Mouse (Mus musculus): ENCODE data around the gene Gm17304.

Gene Gm17304

DNA sequence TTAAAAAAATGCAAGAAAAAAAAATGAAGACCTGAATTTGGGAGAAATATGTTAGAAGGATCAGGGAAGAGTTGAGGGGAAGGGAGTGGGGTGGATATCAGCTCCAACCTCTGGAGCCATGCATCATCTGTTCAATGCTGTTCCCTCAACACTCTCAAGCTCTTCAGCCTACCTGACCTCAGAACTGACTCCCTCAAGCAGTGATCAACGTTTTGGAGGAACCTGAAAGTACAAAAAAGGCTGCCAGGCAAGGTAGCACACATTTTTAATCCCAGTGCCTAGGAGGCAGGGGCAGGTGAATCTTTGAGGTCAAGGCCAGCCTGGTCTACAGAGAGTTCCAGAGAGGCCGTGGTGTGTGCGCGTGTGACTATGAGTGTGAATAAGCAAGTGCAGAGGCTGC, at the start of gene Gm17304:
Gene Gm17304, plus strand, starts transcription at position 301 of the 400 bp plus-strand sequence.
- DNase-seq (ENCODE audit: low spot score), result no peak

DNA sequence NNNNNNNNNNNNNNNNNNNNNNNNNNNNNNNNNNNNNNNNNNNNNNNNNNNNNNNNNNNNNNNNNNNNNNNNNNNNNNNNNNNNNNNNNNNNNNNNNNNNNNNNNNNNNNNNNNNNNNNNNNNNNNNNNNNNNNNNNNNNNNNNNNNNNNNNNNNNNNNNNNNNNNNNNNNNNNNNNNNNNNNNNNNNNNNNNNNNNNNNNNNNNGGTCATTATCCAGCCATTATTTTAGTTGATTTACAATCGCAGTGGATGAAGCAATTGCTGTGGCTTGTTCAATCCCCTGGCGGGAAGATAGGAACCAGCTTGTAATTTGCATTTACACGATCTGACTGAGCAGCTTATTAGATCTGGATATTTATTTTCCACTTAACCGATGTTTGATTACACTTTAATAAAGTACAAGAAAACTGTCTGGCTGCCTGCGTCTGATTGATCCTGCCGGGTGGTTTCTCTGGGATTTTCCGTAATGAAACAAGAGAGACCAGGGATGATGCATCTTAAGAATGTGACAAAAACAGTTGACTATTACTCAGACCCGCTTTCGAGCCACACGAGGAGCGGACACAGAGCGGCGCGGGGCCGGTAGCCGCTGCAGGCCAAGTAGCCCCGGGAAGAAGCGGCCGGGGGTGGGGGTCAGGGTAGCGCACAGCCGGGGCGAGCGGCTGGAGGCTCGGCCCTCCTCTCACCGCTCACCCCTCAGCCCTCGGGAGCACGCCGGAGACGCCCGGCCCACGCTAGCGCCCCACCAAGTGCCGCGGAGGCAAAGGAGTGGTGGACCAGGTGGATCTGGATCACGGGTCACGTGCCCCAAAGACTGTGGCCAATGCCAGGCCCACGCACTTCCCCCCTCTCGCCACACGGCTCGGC, 48.0 kb upstream of the Gm17304 start:
- DNase-seq (ENCODE audit: low spot score), result no peak

DNA sequence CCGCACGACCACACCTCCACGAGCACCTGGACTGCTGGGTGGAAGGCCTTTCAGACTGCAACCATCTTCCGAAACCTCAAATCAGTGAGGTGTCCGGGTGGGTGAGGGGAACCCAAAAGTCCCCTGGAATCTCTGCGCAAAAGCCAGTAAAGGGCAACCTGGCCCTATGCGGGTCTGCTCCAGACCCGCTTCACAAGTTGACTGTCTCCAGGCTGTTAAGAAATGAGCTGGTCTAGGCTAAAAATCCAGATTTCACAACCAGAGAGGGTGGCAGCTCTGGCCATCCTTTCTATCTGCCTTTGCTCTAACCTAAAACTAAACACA, 47.4 kb upstream of the Gm17304 start:
- DNase-seq (ENCODE audit: low spot score), result no peak

DNA sequence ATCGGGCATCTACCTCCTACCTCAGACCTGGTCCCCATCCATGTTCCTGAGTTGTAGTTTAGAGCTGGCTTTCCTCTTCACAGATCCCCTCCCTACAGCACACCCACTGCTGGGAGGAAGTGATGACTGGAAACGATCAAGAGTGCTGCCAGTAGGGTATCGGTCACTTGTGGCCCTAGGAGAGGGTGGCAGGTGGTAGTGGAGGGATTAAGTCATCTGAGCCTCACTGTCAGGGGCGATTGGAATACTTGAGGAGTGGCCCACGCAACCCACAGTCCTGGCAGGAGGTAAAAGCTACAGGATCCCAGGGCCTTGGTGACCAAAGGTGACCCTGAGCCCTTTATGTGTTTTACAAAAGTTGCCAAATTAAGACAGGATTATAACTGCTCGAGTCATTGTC, 42.9 kb upstream of the Gm17304 start:
- no peak for DNase-seq (ENCODE audit: low spot score)

DNA sequence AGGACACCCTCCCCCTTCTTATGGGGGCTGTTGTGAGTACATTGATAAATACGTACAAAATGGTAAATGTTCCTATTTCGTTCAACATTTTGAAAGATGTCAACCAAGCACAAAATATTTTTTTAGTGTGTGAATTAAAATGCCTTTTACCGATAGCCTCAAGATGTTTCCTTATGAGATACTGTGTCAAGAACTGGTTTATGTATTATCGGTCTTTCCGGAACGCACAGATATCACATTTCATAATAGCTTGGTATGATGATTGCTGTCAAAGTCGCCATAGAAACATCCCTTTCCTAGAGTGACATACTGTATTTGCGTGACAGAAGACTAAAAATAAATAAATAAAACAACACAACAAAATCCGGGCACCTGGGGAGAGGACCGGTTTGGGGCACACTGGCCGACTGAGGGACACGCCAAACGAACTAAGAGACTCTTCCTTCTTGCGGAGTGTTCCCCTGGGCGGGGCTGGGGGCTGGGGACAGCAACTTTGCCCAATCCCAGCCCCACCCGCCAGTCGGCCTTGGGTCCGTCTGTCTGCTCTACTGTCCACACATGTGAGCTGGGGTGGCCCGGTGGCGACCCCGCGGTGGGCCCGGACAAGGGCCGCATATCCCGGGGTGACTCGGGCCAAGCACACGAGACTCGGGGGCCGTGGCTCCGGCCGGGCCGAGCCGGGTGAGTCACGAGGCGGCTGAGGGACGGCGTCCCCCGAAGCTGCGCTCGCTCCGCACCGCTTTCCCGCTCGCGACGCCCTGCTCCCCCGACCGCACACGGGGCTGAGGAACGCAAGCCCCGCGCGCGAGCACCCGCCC, 34.9 kb upstream of the Gm17304 start:
- DNase-seq (ENCODE audit: low spot score), result peak; percentile 2

DNA sequence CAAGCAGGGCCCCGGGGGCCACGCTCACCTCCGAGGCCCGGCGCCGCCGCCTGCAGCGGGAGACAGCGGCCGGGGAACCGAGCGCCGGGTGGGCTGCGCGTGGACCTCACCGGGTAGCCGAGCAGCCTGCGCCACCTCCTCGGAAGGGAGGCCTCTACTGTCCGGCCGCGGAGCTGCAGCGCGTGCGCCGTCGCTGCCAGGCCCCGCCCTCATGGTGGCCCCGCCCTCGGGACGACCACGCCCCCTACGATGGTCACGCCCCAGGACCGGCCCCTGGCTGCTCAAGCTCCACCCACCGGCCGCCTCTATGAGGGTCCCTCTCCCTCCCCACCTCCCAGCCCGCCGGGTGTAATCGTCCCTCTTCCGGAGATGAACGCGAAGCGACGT, 34.3 kb upstream of the Gm17304 start:
- peak; percentile 63 for DNase-seq (ENCODE audit: low spot score)

- DNase-seq (ENCODE audit: low spot score), result no peak
Measured at GRCm38 (mm10) chr5:106575098-106575497, 33.8 kb upstream of the Gm17304 start.

GRCm38 (mm10) chr5:106577237-106577888, 31.5 kb upstream of the Gm17304 start:
- DNase-seq (ENCODE audit: low spot score), result no peak

DNA sequence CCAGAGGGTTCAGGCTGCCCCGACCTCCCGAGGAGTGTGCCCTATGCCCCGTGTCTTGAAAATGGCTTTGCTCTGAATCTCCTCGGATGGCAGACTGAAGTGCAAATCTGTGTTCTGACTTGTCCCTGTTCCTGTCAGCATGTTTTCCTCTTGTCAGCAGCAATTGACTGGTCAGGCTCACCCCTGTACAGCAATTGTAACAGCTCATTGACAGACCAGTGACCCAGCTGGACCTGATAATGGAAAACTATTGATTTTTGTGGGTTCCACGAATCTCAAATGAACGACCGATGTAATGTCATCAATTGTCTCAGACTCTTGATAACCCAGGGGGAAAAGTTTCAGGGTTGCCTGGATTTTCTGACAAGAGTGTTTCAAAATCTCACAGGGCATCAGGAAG, 28.0 kb upstream of the Gm17304 start:
- DNase-seq (ENCODE audit: low spot score), result no peak

GRCm38 (mm10) chr5:106589006-106589405, 19.9 kb upstream of the Gm17304 start:
- no peak for DNase-seq (ENCODE audit: low spot score)

- no peak for DNase-seq (ENCODE audit: low spot score)
Measured at GRCm38 (mm10) chr5:106589670-106590069, 19.2 kb upstream of the Gm17304 start.

GRCm38 (mm10) chr5:106590686-106591085, 18.2 kb upstream of the Gm17304 start:
- DNase-seq (ENCODE audit: low spot score), result no peak

GRCm38 (mm10) chr5:106594388-106594787, 14.5 kb upstream of the Gm17304 start:
- no peak for DNase-seq (ENCODE audit: low spot score)

GRCm38 (mm10) chr5:106597472-106597871, 11.4 kb upstream of the Gm17304 start:
- DNase-seq (ENCODE audit: low spot score), result no peak

DNA sequence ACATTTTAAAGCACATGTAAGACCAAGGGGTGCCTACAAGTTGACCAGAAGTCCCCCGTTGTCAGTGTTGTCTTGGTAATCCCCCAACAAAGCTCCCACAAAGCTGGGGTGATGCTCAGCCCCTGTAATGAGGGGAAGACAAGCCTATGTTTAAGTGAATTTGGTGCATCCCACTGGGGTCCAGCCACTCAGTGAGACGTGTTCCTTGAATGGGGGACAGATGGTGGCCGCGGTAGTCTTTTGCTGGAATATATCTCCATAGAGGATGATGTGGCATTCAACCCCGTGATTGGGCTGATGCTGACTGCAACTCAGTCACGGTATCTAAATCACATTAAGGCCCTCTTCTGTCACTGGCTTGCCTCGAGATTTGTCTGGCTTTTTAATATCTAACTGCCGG, 9.4 kb upstream of the Gm17304 start:
- no peak for DNase-seq (ENCODE audit: low spot score)

GRCm38 (mm10) chr5:106604381-106604780, 4.5 kb upstream of the Gm17304 start:
- DNase-seq (ENCODE audit: low spot score), result no peak

DNA sequence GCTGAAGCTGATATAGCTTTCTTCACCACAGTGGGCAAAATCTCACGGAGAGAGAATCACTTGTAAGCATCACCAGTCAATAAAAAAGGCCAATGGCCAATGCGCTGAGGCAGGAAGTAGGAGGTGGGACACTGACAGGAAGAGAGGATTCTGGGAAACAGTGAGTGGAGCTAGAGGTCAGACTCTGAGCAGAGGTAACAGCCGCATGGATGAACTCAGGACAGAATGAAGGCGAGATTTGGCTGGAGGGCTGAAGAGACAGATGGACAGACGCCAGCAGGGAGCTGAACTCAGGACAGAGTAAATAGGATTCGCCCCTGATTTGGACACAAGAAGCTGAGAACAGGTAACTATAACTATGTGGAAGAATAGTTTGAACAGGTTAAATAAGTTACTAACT, 3.8 kb upstream of the Gm17304 start:
- DNase-seq (ENCODE audit: low spot score), result no peak

- DNase-seq (ENCODE audit: low spot score), result no peak
Measured at GRCm38 (mm10) chr5:106607081-106607480, 1.8 kb upstream of the Gm17304 start.

GRCm38 (mm10) chr5:106612151-106612550, 3.3 kb downstream of the Gm17304 start:
- no peak for DNase-seq (ENCODE audit: low spot score)

GRCm38 (mm10) chr5:106614570-106614969, 5.7 kb downstream of the Gm17304 start:
- no peak for DNase-seq (ENCODE audit: low spot score)

GRCm38 (mm10) chr5:106615006-106615405, 6.1 kb downstream of the Gm17304 start:
- DNase-seq (ENCODE audit: low spot score), result no peak

- DNase-seq (ENCODE audit: low spot score), result no peak
Measured at GRCm38 (mm10) chr5:106620446-106620845, 11.5 kb downstream of the Gm17304 start.

DNA sequence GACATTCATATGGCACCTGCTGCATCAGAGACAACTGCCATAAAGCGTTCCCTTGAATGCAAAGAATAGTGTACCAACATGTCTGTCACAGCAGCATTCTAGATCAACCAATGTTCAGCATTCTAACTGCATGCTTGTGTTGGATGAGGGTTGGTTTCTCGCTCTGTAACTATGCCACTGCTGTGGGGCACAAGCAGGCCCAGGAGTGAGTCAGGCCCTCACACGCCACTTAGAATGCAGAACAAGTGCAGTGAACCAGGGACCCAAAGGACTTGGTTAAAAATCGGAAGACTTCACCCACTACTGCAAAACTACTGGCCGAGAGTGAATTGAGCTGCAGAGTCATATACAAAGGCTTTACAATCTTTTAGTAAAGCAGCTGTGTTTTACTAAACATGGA, 13.3 kb downstream of the Gm17304 start:
- no peak for DNase-seq (ENCODE audit: low spot score)

Data from T-cell, adult 2 months (primary cell).